Mouse (Mus musculus): Measurements from ENCODE around the gene Gm21488.
"Not testable (repeated sequence)": the region's sequence is repeated elsewhere in the genome, so short reads cannot be mapped to it uniquely, and the experiment has no call there.

Gene Gm21488

DNA sequence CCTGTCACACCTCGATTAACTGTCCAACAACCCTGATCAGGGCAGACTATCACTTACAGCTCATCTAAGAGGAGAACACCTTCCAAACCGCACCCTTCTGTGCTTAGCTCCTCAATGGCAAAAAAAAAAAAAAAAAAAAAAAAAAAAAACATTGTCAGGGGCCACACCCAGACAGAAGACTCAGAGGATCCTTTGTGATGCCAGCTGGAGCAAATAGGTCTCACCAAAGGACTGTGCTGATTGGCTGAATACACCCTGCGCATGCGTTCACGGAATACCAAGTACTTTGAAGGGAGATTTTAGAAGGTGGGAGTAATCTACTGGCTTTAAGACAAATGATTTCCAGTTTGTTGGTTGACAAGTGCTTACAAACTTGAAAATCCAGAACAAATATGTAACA is at the start of gene Gm21488:
Gene Gm21488 (minus strand): TSS at position 101 of the 400 bp plus-strand sequence.
- DNase-seq (ENCODE audit: low read depth, low spot score): not testable (repeated sequence)

Data from forelimb bud, embryonic 11.5 days (tissue).